Mouse (Mus musculus): ENCODE measurements around the gene Cirbp.

Cirbp gene

DNA sequence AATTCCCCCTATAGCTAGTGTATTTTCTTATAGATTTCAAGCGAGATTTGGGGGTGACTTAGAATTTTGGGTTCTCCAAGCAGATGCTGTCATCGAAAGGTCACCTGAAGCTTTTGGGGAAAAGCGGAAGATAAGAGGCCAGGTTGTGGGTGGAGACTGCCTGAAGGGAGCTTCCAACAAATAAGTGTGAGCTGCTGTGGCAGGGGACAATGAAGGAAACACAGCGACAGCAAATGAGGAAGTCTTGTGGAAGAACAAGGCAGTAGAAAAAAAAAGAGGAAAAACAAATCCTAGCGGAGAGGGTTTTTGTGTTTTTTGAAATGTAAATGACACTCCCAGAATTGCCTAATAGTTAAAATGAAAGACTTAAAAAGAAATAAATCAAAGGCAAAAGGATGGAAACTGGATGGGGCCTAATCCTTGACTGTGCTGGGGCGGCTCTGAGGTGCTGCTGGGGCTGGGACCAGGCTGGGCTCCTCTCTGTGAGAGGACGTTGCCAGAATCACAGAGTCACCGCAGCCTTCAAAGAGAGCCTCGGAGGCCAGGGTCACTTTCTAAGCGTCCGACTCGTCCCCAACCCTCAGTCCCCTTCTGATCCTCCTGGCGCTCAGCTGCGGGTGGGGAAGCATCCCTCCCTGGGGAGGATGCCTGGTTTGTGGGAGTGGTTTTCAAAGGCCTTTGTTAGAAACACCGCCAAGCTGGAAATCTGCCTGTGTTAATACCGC is 49.4 kb downstream of the Cirbp start:
- DNase-seq (ENCODE audit: low read depth, low spot score), result no peak

GRCm38 (mm10) chr10:80220676-80221075 is 54.9 kb downstream of the Cirbp start:
- DNase-seq (ENCODE audit: low read depth, low spot score), result peak; percentile 83

All from ES-CJ7 (cell line).